Mouse (Mus musculus): ENCODE measurements around the gene Wdr3.
A peak's percentile ranks its signal among the peaks of the same experiment; 100 is the strongest.

Wdr3 gene

GRCm38 (mm10) chr3:100162315-100163105 lies at the start of gene Wdr3, which contains the start of gene Gdap2:
Wdr3 (minus strand) TSS chr3:100162407.
Gdap2 (plus strand) TSS chr3:100162381.
- DNase-seq (ENCODE audit: low spot score) = peak; percentile 95

DNA sequence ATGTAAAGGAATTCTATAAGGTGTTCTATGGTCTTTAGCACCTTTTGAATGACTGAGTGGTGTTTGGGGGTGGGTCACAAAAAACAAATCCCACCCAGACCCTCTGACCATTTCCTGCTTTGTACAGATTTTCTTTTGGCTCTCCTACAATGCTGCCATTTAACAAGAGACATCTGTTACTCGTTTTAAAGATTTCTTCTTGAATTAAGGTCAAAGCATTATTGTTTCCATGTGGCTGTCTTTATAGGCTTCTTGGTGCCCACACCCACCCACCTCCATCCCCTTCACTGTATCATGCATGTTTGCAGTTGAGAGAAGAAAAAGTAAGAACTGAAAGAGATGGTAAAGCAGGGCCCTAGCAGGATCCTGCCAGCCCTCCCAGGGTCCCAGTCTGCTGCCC lies 44.8 kb upstream of the Wdr3 start:
- no peak for DNase-seq (ENCODE audit: low spot score)

DNA sequence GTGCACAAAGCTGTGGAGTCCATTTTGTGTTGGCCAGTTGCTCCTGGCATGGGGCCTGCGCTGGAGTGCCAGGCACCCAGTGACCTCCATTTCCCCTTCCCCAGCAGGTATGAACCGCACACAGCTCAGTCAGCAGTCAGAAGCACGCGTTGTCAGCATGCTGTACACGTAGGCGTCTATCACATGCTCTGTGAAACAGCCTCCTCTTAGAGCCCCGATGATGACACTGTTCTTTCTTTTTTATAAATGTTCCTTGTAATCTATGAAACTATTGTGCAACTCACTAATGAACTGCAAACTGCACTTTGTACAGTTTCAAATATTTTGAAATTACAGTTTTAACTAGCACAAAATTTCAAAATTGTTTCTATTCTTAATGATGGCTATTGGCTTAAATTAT lies 39.3 kb upstream of the Wdr3 start:
- DNase-seq (ENCODE audit: low spot score) = no peak

GRCm38 (mm10) chr3:100194210-100194609 lies 32.0 kb upstream of the Wdr3 start:
- no peak for DNase-seq (ENCODE audit: low spot score)

- no peak for DNase-seq (ENCODE audit: low spot score)
Observed at GRCm38 (mm10) chr3:100189861-100190260, 27.7 kb upstream of the Wdr3 start.

DNA sequence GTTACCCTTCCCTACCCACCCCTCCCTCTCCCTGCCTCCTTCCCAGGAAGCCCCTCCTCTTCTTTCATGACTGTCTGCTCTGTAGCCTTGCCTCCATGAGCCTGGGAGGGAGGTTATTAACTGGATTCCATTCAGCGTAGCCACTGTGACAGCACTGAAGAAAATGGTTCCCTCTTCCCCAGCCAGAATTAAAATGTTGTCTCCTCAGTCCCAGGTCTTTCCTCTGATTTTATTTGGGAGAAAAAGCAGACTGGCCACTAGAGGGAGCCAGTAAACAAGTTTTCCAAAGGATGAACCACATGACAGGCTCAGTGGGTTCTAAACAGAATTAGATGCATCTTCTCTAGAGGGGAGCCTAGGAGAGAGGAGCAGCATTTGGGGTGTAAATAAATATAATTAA lies 27.2 kb upstream of the Wdr3 start:
- peak; percentile 83 for DNase-seq (ENCODE audit: low spot score)

- no peak for DNase-seq (ENCODE audit: low spot score)
Observed at GRCm38 (mm10) chr3:100180471-100180870, 18.3 kb upstream of the Wdr3 start.

- no peak for DNase-seq (ENCODE audit: low spot score)
Observed at GRCm38 (mm10) chr3:100176031-100176430, 13.8 kb upstream of the Wdr3 start.

DNA sequence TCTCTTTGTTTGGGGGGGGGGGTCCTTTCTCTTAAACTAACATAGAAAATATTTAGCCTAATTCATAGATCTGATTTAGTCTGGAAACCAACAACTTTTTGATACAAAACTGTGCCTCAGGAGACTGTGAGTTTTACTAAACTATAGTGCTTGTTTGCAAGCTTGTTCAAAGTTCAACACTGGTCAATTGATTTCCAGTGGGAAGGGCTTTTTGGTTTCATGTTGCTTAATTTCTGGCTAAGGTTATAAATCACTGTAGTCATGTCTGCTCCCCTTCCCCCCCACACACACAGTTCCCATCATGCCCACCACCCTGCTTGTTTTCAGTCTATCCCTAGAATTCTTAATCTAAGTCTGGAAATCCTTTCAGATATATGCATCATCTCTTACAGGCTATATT lies 2.8 kb upstream of the Wdr3 start:
- peak; percentile 5 for DNase-seq (ENCODE audit: low spot score)

GRCm38 (mm10) chr3:100163556-100163955 lies 1.3 kb upstream of the Wdr3 start:
- peak; percentile 40 for DNase-seq (ENCODE audit: low spot score)

DNA sequence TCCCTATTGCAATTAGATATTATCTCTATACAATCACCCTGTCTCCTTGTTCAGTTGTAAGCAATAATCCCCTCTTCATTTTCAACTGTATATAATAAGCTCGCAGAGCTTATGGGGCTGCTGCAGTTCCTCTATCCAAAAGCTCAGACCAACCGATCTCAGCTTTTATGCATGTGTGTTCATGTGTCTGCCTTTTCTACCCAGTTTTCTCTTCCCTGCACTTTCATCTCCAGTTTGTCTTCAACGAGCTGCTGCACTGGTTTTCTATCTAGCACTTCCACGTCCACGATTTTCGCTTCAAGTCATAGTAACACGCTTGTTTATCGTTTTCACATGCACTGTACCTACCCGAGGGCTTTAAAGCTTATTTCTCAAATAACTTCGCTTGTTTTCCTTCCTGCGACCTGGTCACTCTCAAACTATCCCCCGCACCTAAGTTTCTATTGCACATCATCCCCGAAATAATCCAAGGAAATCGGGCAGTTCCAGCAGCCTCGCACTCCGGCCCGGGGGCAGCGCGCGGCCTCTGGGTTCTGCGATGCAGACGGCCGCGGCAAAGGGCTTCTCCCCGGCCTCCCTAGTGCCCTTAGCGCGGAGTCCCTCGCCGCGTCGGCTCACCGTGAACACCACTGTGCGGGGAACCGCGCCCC lies 417 bp downstream of the Wdr3 start:
- DNase-seq (ENCODE audit: low spot score) = no peak

- DNase-seq (ENCODE audit: low spot score) = no peak
Observed at GRCm38 (mm10) chr3:100160682-100161445, 1.3 kb downstream of the Wdr3 start.

DNA sequence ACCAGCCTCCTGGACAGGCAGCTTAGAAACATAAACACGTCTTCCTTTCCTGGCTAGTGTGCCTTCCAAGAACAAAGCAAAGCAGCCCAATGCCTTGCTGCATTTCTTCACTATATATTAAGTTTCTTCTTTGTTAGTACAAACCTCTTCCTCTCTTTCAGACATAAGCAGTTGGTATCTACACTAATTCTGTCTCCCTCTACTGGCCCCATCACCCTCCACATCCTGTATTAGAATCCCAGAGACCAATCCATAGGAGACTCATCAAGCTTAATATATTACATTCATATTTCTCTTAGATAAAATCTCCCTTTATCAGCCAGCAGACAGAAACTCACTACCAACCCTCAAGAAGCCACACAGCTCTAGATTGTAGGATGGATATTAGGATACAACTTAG lies 39.8 kb downstream of the Wdr3 start:
- no peak for DNase-seq (ENCODE audit: low spot score)

DNA sequence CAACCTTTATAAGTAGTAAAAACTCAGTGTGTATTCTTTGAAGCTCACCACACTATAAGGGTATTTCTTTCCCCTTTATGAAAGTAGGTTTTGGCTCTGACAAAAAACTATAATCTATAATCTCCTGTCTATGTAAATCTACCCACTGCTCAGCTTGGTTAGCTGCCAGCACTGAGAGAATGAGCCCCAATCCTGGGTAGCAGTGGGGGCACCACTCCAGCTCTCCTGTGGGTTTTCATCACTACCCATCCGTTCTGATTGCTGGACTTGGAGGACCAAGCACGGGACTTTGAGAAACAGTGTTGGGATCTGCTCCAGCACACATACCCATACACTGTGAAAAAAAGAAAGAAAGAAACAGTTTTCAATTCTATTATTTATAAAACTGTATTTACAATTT lies 40.2 kb downstream of the Wdr3 start:
- DNase-seq (ENCODE audit: low spot score) = no peak

DNA sequence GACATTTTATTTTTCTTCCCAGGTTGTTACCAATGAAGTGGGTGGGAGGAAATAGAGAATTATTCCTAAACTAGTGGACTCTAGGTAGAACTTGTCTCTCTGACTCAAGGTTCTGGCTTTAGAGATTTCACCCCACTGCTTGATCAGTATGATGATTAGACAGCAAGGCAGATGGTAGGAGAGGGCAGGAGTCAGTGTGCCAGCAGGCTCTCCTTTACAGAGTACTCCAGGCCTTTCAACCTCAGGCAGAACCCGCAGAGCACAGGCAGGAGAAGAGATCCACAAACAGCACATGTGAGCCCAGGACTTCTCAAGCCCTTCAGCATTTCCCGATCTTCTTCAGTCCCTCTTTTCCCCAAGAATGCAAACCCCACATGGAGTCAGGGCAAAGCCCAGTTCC lies 43.5 kb downstream of the Wdr3 start:
- no peak for DNase-seq (ENCODE audit: low spot score)

DNA sequence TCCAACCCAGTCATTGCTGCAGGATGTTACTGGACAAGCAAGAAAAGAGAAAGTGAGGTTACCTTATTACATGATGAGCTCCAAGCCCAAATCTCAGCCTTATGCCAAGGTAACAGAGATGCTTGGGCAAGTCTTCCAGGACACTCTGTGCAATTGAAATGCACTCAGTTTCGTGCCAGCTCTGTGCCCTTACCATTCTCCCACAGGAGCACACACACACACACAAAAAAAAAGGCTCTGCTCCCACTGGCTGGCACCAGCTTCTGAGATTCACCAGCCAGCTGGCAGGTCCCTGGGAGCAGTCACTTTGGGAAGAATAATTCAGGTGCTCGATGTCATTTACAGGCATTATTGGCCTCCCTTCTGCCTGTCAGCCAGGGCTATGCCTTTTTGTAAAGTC lies 55.5 kb downstream of the Wdr3 start:
- DNase-seq (ENCODE audit: low spot score) = no peak

GRCm38 (mm10) chr3:100102386-100103092 lies 59.7 kb downstream of the Wdr3 start:
- no peak for DNase-seq (ENCODE audit: low spot score)

All from adipocyte (in vitro differentiated cells).